Mouse (Mus musculus) gastrocnemius, postnatal 14 days (tissue): ENCODE measurements around the gene Gm36210. TPM values are rescaled to one million over a fixed set of nuclear protein-coding genes. Genes with fewer than 3 reads are reported as not detected.

Experiments used
- DNase-seq: peaks from one replicate; pipeline ENCODE4 v3.0.0; 2021; ENCODE audit warnings: mixed read lengths
- intact Hi-C: fragments of 180-260 bp; cut with DNase I; formaldehyde crosslinking; loops from one replicate; pipeline ENCODE4 v1.15.1; 2025; ENCODE audit warnings: low total_unique reads
- total RNA-seq, 2 experiments: library from RNA; stranded (reverse); gene quantifications; 2 replicates each; pipeline ENCODE4 v1.2.3; 2021

Gm36210 gene
- total RNA-seq, 2 experiments from 2014 or later = not detected

GRCm38 (mm10) chr7:4856508-4856907 lies 49.8 kb downstream of the Gm36210 start:
- intact Hi-C loops = no loop called here
- no peak for DNase-seq

- no peak for DNase-seq
- intact Hi-C loops = no loop called here
These were observed 52.7 kb downstream of the Gm36210 start for GRCm38 (mm10) chr7:4853613-4854012.

- intact Hi-C loops = no loop called here
These were observed 55.0 kb downstream of the Gm36210 start for GRCm38 (mm10) chr7:4851315-4851688.

GRCm38 (mm10) chr7:4850621-4851314 lies 55.5 kb downstream of the Gm36210 start:
- intact Hi-C loops = no loop called here

More at GRCm38 (mm10) chr7:4851315-4851688, 55.0 kb downstream of the Gm36210 start:
- DNase-seq = no peak

GRCm38 (mm10) chr7:4849372-4849771 lies 56.9 kb downstream of the Gm36210 start:
- no peak for DNase-seq

More at GRCm38 (mm10) chr7:4850621-4851314, 55.5 kb downstream of the Gm36210 start:
- no peak for DNase-seq

More at GRCm38 (mm10) chr7:4849372-4849771, 56.9 kb downstream of the Gm36210 start:
- intact Hi-C loops = no loop called here

Other genes with a start within 250 kb of the Gm36210 start
- 10 to 100 TPM; 44.2 to 45.0 TPM for gene Ppp6r1, start 247.5 kb downstream of the Gm36210 start, total RNA-seq
- gene Hspbp1, start 221.4 kb downstream of the Gm36210 start, total RNA-seq = 10 to 100 TPM; 19.7 to 20.3 TPM
- 1 to 10 TPM; 1.8 to 2.3 TPM for gene Brsk1, start 215.9 kb downstream of the Gm36210 start, total RNA-seq
- under 1 TPM in 1 of 2 experiments, not detected in 1; 0.12 TPM for gene Tmem150b, start 181.3 kb downstream of the Gm36210 start, total RNA-seq
- gene Kmt5c, start 166.4 kb downstream of the Gm36210 start, total RNA-seq = 10 to 100 TPM; 18.9 to 19.9 TPM
- gene Cox6b2, start 153.4 kb downstream of the Gm36210 start, total RNA-seq = 1 to 10 TPM; 2.6 to 2.9 TPM
- not detected for gene Fam71e2, start 135.2 kb downstream of the Gm36210 start, total RNA-seq
- gene Il11, start 123.7 kb downstream of the Gm36210 start, total RNA-seq = under 1 TPM in 1 of 2 experiments, not detected in 1; 0.13 TPM
- gene Tmem190, start 123.6 kb downstream of the Gm36210 start, total RNA-seq = not detected
- 1 to 10 TPM; 2.5 to 4.1 TPM for gene Tmem238, start 116.9 kb downstream of the Gm36210 start, total RNA-seq
- gene Rpl28, start 113.6 kb downstream of the Gm36210 start, total RNA-seq = 100 to 1,000 TPM; 613 to 657 TPM
- 10 to 100 TPM; 79.5 to 80.4 TPM for gene Ube2s, start 93.9 kb downstream of the Gm36210 start, total RNA-seq
- not detected for gene Shisa7, start 61.8 kb downstream of the Gm36210 start, total RNA-seq
- 1 to 10 TPM; 2.4 TPM for gene Isoc2b, start 36.3 kb downstream of the Gm36210 start, total RNA-seq
- 10 to 100 TPM; 15.8 to 16.7 TPM for gene Isoc2a, start 29.4 kb downstream of the Gm36210 start, total RNA-seq
- gene Zfp628, start 8.7 kb upstream of the Gm36210 start, total RNA-seq = 1 to 10 TPM; 7.9 to 8.4 TPM
- 1 to 10 TPM; 2.4 to 3.3 TPM for gene Nat14, start 15.5 kb upstream of the Gm36210 start, total RNA-seq
- gene Ssc5d, start 19.3 kb upstream of the Gm36210 start, total RNA-seq = 10 to 100 TPM; 28.5 to 33.4 TPM
- gene Sbk2, start 57.9 kb upstream of the Gm36210 start, total RNA-seq = 10 to 100 TPM; 39.9 to 51.4 TPM
- 1 to 10 TPM in 1 of 2 experiments, under 1 TPM in 1; 0.33 to 1.0 TPM for gene Sbk3, start 64.7 kb upstream of the Gm36210 start, total RNA-seq
- gene Zfp579, start 89.6 kb upstream of the Gm36210 start, total RNA-seq = 10 to 100 TPM in 1 of 2 experiments, 1 to 10 TPM in 1; 9.0 to 10.5 TPM
- gene Zfp524, start 107.9 kb upstream of the Gm36210 start, total RNA-seq = 1 to 10 TPM; 5.8 to 6.0 TPM
- 10 to 100 TPM; 16.3 to 16.5 TPM for gene Fiz1, start 108.2 kb upstream of the Gm36210 start, total RNA-seq
- gene Gm44973, start 109.0 kb upstream of the Gm36210 start, total RNA-seq = not detected
- gene Zfp865, start 113.9 kb upstream of the Gm36210 start, total RNA-seq = 10 to 100 TPM; 12.6 to 13.4 TPM
- under 1 TPM; 0.31 to 0.33 TPM for gene Ccdc106, start 114.0 kb upstream of the Gm36210 start, total RNA-seq
- gene 4632433K11Rik, start 127.6 kb upstream of the Gm36210 start, total RNA-seq = not detected
- 1 to 10 TPM; 4.3 to 5.0 TPM for gene Zfp784, start 131.9 kb upstream of the Gm36210 start, total RNA-seq
- gene Zfp580, start 145.0 kb upstream of the Gm36210 start, total RNA-seq = 1 to 10 TPM; 5.6 to 6.6 TPM
- 10 to 100 TPM; 52.0 to 62.2 TPM for gene U2af2, start 155.6 kb upstream of the Gm36210 start, total RNA-seq
- 100 to 1,000 TPM; 100 to 107 TPM for gene Epn1, start 173.7 kb upstream of the Gm36210 start, total RNA-seq
- gene Rfpl4, start 210.4 kb upstream of the Gm36210 start, total RNA-seq = not detected
- 1 to 10 TPM; 1.4 to 1.7 TPM for gene Rasl2-9, start 219.4 kb upstream of the Gm36210 start, total RNA-seq
- not detected for gene Vmn1r55, start 243.2 kb upstream of the Gm36210 start, total RNA-seq